Mouse (Mus musculus): Measurements from ENCODE around the gene Pth2.

- no peak for TF ChIP-seq CTCF (conservative IDR thresholded peaks at IDR 0.05; ENCODE audit: low read length)
- no peak for TF ChIP-seq POU5F1 (IDR thresholded peaks at IDR 0.05; ENCODE audit: borderline replicate concordance, low read length)
These were observed 39.5 kb upstream of the Pth2 start for GRCm38 (mm10) chr7:45141319-45141718.
